8 mouse cellular contexts compared by ENCODE assay signal in the genomic region with DNA sequence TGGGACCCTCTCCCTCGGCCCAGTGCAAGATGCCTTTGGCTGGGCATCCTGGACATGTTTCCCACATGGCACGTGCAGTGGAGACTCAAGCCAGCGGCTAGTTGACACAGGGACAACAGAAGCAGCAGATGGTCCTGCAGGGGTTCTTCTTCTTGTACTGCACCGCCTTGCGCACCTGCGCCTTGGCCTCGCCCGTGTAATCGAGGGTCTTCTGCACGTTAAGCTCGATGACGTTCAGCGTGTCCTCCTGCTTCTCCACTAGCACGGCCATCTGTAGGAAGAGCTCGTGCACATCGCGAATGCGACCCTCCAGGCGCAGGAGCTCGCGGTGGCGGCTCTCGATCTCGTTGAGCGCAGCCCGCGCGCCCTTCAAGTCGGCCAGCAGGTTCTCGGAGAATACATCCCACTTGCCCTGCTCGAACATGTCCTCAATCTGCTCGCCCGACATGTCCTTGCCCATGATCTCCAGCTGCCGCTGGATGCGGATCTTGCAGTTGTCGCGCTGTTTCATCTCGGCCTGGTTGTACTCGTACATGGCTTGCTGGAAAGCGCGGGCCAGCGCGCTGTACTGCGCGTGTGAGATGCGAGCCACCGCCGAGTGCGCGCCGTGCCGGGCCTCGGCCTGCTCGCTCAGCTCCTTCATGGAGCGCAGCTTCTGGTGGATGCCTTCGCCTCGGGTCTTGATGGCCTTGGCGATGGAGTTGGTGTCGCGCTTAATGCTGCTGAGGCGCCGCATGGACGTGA. TPM values are rescaled to one million over a fixed set of nuclear protein-coding genes. Genes with fewer than 3 reads are reported as not detected.
DNase-seq lines count a peak whose midpoint lies in the region; ATAC-seq and TF ChIP-seq lines count a peak whose summit lies in the region.

No protein-coding gene starts in this region.

- H3K9ac ChIP-seq in kidney, embryonic 14.5 days (ENCODE audit: low read depth, low read length), result peak overlapping the region; percentile 9; the same call in 1 of the 2 replicates
- H3K9ac ChIP-seq in heart, embryonic 14.5 days (ENCODE audit: low read length), result peak overlapping the region; percentile 66
- peak overlapping the region; percentile 29; the same call in 1 of the 2 replicates for H3K9ac ChIP-seq in stomach, embryonic 14.5 days (replicated peaks; ENCODE audit: low read depth, low read length)

- H3K27ac ChIP-seq in kidney, embryonic 14.5 days (ENCODE audit: low read depth, low read length), result no peak overlapping the region
- H3K27ac ChIP-seq in cortical plate, adult 2 months (ENCODE audit: insufficient read depth, low read length), result no peak overlapping the region
- no peak overlapping the region for H3K27ac ChIP-seq in heart, embryonic 14.5 days (replicated peaks in 1 of 2; ENCODE audit: control insufficient read depth in 1 of 2, insufficient read depth in 1 of 2, low read depth in 2 of 2, low read length in 2 of 2)
- no peak overlapping the region for H3K27ac ChIP-seq in layer of hippocampus, adult 2 months
- H3K27ac ChIP-seq in stomach, embryonic 14.5 days (ENCODE audit: low read length), result no peak overlapping the region

- no peak for TF ChIP-seq CTCF in cortical plate, adult 2 months (IDR thresholded peaks at IDR 0.05; ENCODE audit: extremely low read depth, insufficient read depth, low read length)
- no peak for TF ChIP-seq CTCF in layer of hippocampus, adult 2 months (conservative IDR thresholded peaks at IDR 0.05)

- WGBS in kidney, embryonic 14.5 days, result 10% methylated on average over 63 of the region's 63 CpGs
- WGBS in heart, embryonic 14.5 days, result 11% methylated on average over 63 of the region's 63 CpGs
- 11% methylated on average over 63 of the region's 63 CpGs for WGBS in stomach, embryonic 14.5 days

- peak overlapping the region; percentile 57 for H3K4me2 ChIP-seq in kidney, embryonic 14.5 days (replicated peaks; ENCODE audit: low read depth, low read length)
- peak overlapping the region; percentile 84 for H3K4me2 ChIP-seq in heart, embryonic 14.5 days (ENCODE audit: low read length)
- peak overlapping the region; percentile 43 for H3K4me2 ChIP-seq in stomach, embryonic 14.5 days (replicated peaks; ENCODE audit: low read depth, low read length)

- H3K9me3 ChIP-seq in kidney, embryonic 14.5 days (ENCODE audit: control insufficient read depth, low read length), result no peaks in the 10 kb centered on the region
- H3K9me3 ChIP-seq in heart, embryonic 14.5 days (ENCODE audit: control insufficient read depth, low read length), result peaks cover 3% of the 10 kb centered on the region; the same call in 1 of the 2 replicates
- no peaks in the 10 kb centered on the region for H3K9me3 ChIP-seq in stomach, embryonic 14.5 days (ENCODE audit: control insufficient read depth, low read depth, low read length)

- no peak for DNase-seq in kidney, adult 9 months
- DNase-seq in layer of hippocampus, adult 2 months (ENCODE audit: low spot score in 2 of 2), result peak in 1 of 2 experiments; percentile 24
- no peak for DNase-seq in MN1 (ENCODE audit: low spot score)

- no peak for TF ChIP-seq POLR2A in cortical plate, adult 2 months (IDR thresholded peaks at IDR 0.05; ENCODE audit: extremely low read depth, insufficient read depth, low read length)

- H3K4me1 ChIP-seq in kidney, embryonic 14.5 days (ENCODE audit: control insufficient read depth, insufficient read depth, low read length), result 0 out of 2 replicates have a peak, but pooled peaks cover 3% of the 10 kb centered on the region
- H3K4me1 ChIP-seq in cortical plate, adult 2 months (ENCODE audit: control insufficient read depth, insufficient read depth, low read length), result no peaks in the 10 kb centered on the region; the same call in 1 of the 2 replicates
- peaks cover 6 to 8% of the 10 kb centered on the region in 2 experiments; a peak in 3 of 4 replicates for H3K4me1 ChIP-seq in heart, embryonic 14.5 days (ENCODE audit: control insufficient read depth in 2 of 2, insufficient read depth in 2 of 2, low read length in 2 of 2)
- H3K4me1 ChIP-seq in stomach, embryonic 14.5 days (ENCODE audit: control insufficient read depth, insufficient read depth, low read length), result no peaks in the 10 kb centered on the region

- peaks cover 19% of the 10 kb centered on the region for H3K27me3 ChIP-seq in kidney, embryonic 14.5 days (ENCODE audit: control insufficient read depth, insufficient read depth, low read length)
- peaks cover 23% of the 10 kb centered on the region for H3K27me3 ChIP-seq in heart, embryonic 14.5 days (ENCODE audit: control insufficient read depth, insufficient read depth, low read length)
- peaks cover 7% of the 10 kb centered on the region; the same call in 1 of the 2 replicates for H3K27me3 ChIP-seq in stomach, embryonic 14.5 days (ENCODE audit: control insufficient read depth, insufficient read depth, low read length)

- no peaks in the 10 kb centered on the region for H3K36me3 ChIP-seq in kidney, embryonic 14.5 days (ENCODE audit: control insufficient read depth, insufficient read depth, low read length)
- no peaks in the 10 kb centered on the region for H3K36me3 ChIP-seq in heart, embryonic 14.5 days (ENCODE audit: control insufficient read depth, insufficient read depth, low read length)
- no peaks in the 10 kb centered on the region for H3K36me3 ChIP-seq in stomach, embryonic 14.5 days (ENCODE audit: control insufficient read depth, insufficient read depth, low read length)

- peak overlapping the region; percentile 40 for H3K4me3 ChIP-seq in kidney, embryonic 14.5 days (ENCODE audit: low read length)
- H3K4me3 ChIP-seq in cortical plate, adult 2 months (ENCODE audit: insufficient read depth, low read length), result peak overlapping the region; percentile 49
- peak overlapping the region; percentile 47 to 52 for H3K4me3 ChIP-seq in heart, embryonic 14.5 days (ENCODE audit: control insufficient read depth in 1 of 2, insufficient read depth in 1 of 2, low read depth in 1 of 2, low read length in 2 of 2)
- peak overlapping the region; percentile 49 for H3K4me3 ChIP-seq in layer of hippocampus, adult 2 months
- H3K4me3 ChIP-seq in stomach, embryonic 14.5 days (ENCODE audit: low read depth, low read length), result peak overlapping the region; percentile 30

- peak; percentile 86 for ATAC-seq in kidney, embryonic 14.5 days (ENCODE audit: low FRiP score, low TSS enrichment)
- no peak for ATAC-seq in heart, embryonic 14.5 days (ENCODE audit: insufficient number of reproducible peaks, insufficient read depth, low FRiP score, low read depth)
- ATAC-seq in megakaryocyte-erythroid progenitor cell, adult 5-6 weeks (replicated peaks; ENCODE audit: low FRiP score, low TSS enrichment, poor library complexity, severe bottlenecking), result peak; percentile 41; the same call in 1 of the 2 replicates
- peak; percentile 75; the same call in 1 of the 2 replicates for ATAC-seq in stomach, embryonic 14.5 days (ENCODE audit: insufficient number of reproducible peaks, insufficient read depth, low FRiP score, low read depth)

RNA-seq across cellular contexts. Expression of gene Stx11, which starts 22.9 kb away (rescaled TPM):
- 0.80 and 1.2 TPM in 2 replicates for polyA plus RNA-seq in kidney, embryonic 14.5 days (2014; fragmentation: Nextera tagmentation; extraction: Ambion mirVana)
- polyA plus RNA-seq in cortical plate, adult 2 months (2012; rRNA removed), result 0.15 and 0.25 TPM in 2 replicates
- 6.6 and 7.6 TPM in 2 replicates for polyA plus RNA-seq in heart, embryonic 14.5 days (2014; fragmentation: Nextera tagmentation; extraction: Ambion mirVana)
- under 1 TPM; 0.07 to 0.33 TPM for total RNA-seq in layer of hippocampus, adult 2 months (2021)
- 16.8 and 18.1 TPM in 2 replicates for total RNA-seq in megakaryocyte-erythroid progenitor cell, adult 5-6 weeks (2014; fragmentation: Nextera tagmentation)
- total RNA-seq in megakaryocyte-erythroid progenitor cell, adult 5-6 weeks (2017), result 13.3 and 14.6 TPM in 2 replicates
- 4.0 and 4.8 TPM in 2 replicates for polyA plus RNA-seq in stomach, embryonic 14.5 days (2014; fragmentation: Nextera tagmentation; extraction: Ambion mirVana)

Comparison
In these comparisons a context has a peak if more than half of its experiments do, and no peak if none do; other contexts are left out.
1. H3K9ac ChIP-seq: peak in every context shown above with its lines; median percentile 66 in heart, embryonic 14.5 days; 29 in stomach, embryonic 14.5 days; 9 in kidney, embryonic 14.5 days.